Mouse (Mus musculus) cerebellum, adult 2 months (tissue): ENCODE data around the gene Mafg.

Experiments
- CTCF ChIP-seq: fragments of 200-500 bp; IDR thresholded peaks from 2 replicates; pipeline ENCODE4 v1.5.1; 2011; ENCODE audit warnings: low read depth, mild to moderate bottlenecking, control low read depth, low read length, moderate library complexity, borderline replicate concordance; ENCODE audit not compliant: insufficient read depth
- POLR2A ChIP-seq: fragments of 200-500 bp; IDR thresholded peaks from 2 replicates; pipeline ENCODE4 v1.6.1; 2011; ENCODE audit warnings: low read length, control low read depth, borderline replicate concordance; ENCODE audit not compliant: insufficient read depth

DNA sequence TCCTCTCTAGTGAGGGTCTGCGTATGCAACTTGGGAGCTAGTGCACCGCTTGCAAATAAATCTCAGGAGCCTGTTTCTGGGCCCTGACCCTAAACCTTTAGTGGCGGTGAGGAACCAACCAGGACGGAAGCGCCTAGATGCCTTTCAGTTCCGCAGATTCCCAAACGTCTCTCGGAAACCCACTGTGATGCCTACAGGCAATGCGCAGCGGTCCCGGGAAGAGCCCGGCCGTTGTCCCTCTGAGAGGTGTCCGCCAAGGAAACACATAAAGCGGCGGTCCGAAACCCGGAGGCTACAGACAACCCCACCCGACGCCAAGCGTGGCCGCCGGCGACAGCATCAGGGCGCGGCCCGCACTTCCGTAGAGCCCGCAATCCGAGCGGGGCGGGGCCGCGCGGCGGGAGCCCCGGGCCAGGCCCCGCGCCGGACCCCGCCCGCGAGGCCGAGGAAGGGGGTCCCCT, 52.5 kb downstream of the Mafg start:
- TF ChIP-seq POLR2A (no peak), CTCF (no peak)
